Mouse (Mus musculus): ENCODE results near the gene Amhr2. TPM values are rescaled to one million over a fixed set of nuclear protein-coding genes. Genes with fewer than 3 reads are reported as not detected.

Gene Amhr2
- 0.70 TPM for total RNA-seq (2023)

DNA sequence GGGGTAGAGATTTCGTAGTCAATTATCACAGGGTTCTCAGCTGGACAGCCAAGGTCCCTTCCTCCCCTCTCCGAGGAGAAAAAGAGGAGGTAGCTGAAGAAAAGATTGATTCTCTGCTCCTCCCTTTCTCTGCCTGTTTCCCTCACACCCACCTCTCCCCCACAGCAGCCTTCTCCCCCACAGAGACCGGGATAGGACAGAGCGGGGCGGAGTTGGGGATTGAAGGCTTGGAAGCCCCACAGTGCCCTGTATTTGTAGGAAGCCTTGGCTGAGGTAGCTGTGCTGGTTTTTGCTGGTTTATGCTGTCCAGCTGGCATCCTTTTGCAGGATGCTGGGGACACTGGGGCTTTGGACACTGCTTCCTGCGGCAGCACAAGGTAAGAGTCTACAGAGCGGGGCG lies at the start of gene Amhr2:
Gene Amhr2 (plus strand): TSS at position 222 of the 400 bp plus-strand sequence.

DNA sequence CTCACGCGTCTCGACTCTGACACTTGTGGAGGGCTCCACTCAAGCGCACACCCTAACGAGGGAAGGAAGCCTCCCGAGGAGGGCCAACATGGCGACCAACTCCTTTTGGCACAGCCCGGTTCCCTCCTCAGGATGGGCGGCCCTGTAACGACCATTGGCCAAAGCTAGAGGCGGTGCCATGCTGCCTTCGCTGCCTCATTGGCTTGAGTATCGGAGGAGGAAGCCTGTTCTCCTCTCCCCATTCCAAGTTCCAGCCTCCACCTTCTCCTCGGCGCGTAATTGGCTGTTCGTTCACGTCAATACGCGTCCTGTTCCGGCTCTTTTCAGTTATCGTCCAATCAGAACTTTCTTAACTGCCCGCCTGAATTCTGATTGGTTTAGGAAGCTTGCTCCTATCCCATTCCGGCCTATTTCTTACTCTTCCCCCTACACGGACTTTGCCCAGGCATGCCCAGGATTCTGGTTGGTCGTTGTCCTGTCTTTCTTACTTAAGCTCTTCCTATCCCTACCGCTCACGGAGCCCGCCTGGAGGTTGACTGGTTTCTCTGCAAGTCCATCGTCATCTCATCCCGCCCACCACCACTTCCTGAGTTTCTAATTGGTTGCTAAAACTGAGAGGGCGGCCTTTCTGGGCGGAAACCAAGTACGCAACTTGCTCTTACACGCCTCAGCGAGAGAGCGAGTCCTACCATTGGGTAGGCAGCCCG lies 39.5 kb upstream of the Amhr2 start, which contains the start of gene Sp1:
Gene Sp1 (plus strand): TSS at position 655 of the 707 bp plus-strand sequence.

DNA sequence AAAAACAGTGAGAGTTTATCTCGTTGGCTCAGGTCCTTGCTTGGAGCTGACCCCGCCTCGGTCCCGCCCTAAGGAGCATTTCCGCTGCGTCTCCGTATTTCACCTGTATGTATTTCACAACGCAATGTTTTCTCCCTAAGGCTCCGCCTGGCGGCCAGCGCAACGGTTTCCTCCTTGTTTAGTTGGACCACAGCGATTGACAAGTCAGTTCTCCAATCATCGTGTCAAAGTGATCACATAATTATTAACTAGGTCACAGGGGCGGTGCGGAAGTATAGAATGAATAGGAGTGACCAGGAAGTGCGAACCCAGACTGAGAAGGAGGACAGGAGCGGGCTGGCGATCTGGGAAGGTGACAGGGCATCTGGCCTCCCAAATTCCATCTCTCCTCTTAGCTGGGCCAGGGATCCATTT lies 13.7 kb downstream of the Amhr2 start, which contains the start of gene Prr13:
Gene Prr13 (plus strand): TSS at position 125 of the 414 bp plus-strand sequence.

DNA sequence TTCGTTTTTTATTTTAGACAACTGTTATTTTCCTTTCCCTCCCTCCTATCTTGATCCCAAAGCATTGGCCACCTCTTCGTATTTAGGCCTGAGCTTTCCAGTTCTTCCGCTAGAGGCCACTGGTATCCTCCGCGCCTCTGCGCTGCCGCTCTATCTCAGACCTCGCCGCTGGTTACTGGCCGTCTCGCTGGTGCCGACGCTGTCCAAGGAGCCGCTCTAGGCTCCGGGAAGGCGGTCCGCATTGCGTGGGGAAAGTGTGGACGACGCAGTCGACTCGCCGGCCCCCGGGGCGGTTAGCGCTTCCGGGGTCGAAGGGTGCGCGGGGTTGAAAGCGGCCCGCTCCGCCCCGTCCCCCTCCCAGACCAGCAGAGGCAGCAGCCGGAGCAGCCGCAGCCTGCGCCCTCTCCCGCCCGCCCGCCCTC lies 25.0 kb downstream of the Amhr2 start, which contains the start of gene Pcbp2:
Gene Pcbp2 (plus strand): TSS at position 357 of the 422 bp plus-strand sequence.

DNA sequence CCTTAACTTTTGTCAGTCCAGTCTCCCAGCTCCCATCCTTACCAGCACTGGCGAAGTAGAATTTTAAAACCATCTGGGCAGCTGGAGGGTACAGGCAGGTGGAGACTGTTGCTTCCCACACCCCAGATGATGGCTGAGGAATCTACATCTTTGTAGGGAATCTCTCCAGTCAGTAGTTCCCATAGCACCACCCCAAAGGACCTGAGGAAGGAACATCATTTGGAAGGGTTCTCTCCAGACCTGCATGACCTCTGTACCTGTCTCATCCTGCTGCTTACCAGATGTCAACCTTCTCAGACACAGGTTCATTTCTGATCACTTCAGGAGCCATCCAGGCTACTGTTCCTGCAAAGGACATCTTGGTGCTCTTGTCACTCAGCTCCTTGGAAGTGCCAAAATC lies 58.3 kb downstream of the Amhr2 start, which contains the start of gene Gm10337:
Gene Gm10337 (plus strand): TSS at position 276 of the 400 bp plus-strand sequence.

Other genes starting within 250 kb of the Amhr2 start
- 130 TPM for gene Zfp740, start 242.1 kb upstream of the Amhr2 start, total RNA-seq (2023)
- 14.5 TPM for gene Csad, start 240.6 kb upstream of the Amhr2 start, total RNA-seq (2023)
- gene Itgb7, start 213.4 kb upstream of the Amhr2 start, total RNA-seq (2023): 572 TPM
- gene Rarg, start 187.8 kb upstream of the Amhr2 start, total RNA-seq (2023): 20.6 TPM
- gene Gm9918, start 174.8 kb upstream of the Amhr2 start, total RNA-seq (2023): not detected
- 28.3 TPM for gene Mfsd5, start 165.9 kb upstream of the Amhr2 start, total RNA-seq (2023)
- 3.8 TPM for gene Espl1, start 149.1 kb upstream of the Amhr2 start, total RNA-seq (2023)
- gene Pfdn5, start 119.3 kb upstream of the Amhr2 start, total RNA-seq (2023): 483 TPM
- 52.7 TPM for gene Myg1, start 113.7 kb upstream of the Amhr2 start, total RNA-seq (2023)
- gene Aaas, start 94.6 kb upstream of the Amhr2 start, total RNA-seq (2023): 43.6 TPM
- gene Sp7, start 78.2 kb upstream of the Amhr2 start, total RNA-seq (2023): not detected
- gene Sp1, start 39.2 kb upstream of the Amhr2 start, total RNA-seq (2023): 134 TPM
- 54.2 TPM for gene Prr13, start 13.7 kb downstream of the Amhr2 start, total RNA-seq (2023)
- gene Pcbp2, start 25.2 kb downstream of the Amhr2 start, total RNA-seq (2023): 785 TPM
- gene Gm10337, start 58.4 kb downstream of the Amhr2 start, total RNA-seq (2023): 43.5 TPM
- 3.7 TPM for gene Map3k12, start 71.7 kb downstream of the Amhr2 start, total RNA-seq (2023)
- gene Tarbp2, start 72.8 kb downstream of the Amhr2 start, total RNA-seq (2023): 55.4 TPM
- gene Npff, start 79.6 kb downstream of the Amhr2 start, total RNA-seq (2023): 24.7 TPM
- not detected for gene Gm28047, start 179.7 kb downstream of the Amhr2 start, total RNA-seq (2023)
- 106 TPM for gene Atf7, start 180.1 kb downstream of the Amhr2 start, total RNA-seq (2023)
- gene Atp5g2, start 227.0 kb downstream of the Amhr2 start, total RNA-seq (2023): 6.5 TPM

Data from CD4-positive naive resting alpha-beta T cell, adult 76 days (primary cell).